Mouse (Mus musculus): ENCODE measurements around the gene Npc1l1.

The Npc1l1 gene

DNA sequence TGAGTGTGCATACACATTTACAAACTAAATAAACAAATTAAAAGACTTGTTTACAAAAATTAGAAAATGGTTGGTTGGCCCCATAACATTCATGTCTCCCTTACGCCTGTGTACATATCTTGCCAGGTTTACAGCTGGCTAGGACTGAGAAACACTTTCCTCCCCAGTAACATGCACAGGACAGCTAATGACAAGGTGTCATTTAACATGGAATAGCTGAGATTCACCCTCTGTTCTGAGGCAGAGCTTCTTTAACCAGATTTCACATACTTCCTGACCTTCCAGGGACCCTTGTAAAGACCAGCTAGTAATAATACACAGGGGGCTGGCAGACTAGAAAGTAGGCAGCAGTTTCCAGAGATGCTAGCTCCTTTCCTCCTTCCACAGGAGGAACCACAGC, 21.8 kb downstream of the Npc1l1 start:
- in situ Hi-C loops (cut with MboI, MseI): no loop called here

GRCm38 (mm10) chr11:6207090-6207489, 22.9 kb downstream of the Npc1l1 start:
- in situ Hi-C loops (cut with MboI, MseI): no loop called here

DNA sequence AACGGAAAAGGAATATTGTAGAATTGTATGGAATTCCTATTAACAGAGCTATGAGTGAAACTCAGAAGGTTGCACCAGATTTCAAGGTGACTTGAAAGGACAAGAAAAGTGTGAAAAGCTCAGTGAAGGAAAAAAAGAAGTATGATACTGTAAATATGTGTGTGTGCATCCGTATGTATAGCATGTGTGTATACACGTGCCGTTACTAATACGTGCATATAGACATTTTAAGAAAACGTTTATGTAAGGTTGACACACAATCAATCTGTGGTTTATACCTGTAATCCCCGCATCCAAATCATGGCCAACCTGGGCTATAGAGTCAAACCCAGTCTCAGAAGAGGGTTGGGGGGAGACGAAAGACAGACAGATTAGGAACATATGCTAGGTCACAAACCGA, 29.4 kb downstream of the Npc1l1 start:
- in situ Hi-C loops (cut with MboI, MseI): loop anchor here (5.0 kb wide), 1 partner anchor 62 kb away; no protein-coding TSS in a partner anchor

DNA sequence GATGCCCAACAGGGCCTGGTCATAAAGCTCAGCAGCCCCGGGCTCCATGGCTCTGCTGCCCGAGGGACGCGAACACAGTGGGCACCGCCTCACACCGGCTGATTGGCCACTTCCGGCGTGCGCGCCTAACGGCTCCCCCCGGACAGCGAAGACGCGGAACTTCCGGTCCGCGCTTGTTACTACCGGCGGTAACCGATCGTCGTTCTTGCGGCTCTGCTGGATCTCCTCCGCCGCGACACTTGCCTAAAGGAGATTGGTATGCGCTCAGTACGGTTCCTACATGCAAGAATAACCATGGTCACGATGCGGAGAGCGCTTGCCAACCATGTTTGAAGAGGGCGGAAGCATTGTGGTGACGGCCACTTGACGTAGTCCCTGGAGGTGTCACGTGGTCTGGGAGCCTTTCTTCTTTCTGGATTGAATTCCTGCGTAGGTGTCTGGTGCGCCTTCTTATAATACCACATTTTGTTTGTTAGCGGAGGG, 29.8 kb downstream of the Npc1l1 start, which contains the start of gene Nudcd3:
Nudcd3 (minus strand) TSS at position 329 of the 483 bp plus-strand sequence.
- in situ Hi-C loops (cut with MboI, MseI): loop anchor here (5.0 kb wide), 1 partner anchor 62 kb away; no protein-coding TSS in a partner anchor

DNA sequence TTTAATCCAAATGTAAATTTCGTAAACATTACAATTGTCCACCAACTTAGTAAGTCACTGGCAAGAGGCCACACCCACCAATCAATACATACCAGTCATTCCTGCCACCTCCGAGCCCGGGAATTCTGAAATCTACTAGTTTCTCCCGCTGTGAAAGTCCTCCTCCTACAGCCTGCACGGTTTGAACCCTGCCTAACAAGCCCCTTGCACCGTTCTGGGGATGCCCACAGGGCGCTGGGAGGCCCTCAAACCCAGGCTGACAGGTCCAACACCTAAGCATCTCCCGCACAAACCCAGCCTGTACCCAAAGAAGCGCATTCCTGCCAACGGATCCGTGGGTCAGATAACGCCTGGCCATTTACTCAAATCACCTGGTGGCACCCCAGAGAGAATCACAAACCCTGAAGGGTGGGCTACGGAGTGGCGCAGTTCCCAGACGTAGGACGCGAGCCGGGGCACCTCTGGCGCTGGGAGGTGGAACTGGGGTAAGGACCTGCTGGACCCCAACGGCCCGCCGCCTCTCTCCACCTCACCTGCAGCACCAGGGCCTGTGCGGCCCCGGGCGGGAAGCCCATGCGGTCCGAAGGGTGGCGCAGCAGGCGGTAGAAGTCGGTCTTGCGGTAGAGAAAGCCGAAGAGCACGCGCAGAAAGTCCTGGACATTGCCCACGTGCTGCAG, 30.4 kb downstream of the Npc1l1 start, which contains the start of gene A730071L15Rik:
A730071L15Rik (plus strand) TSS at position 620 of the 677 bp plus-strand sequence.
- in situ Hi-C loops (cut with MboI, MseI): loop anchor here (5.0 kb wide), 2 partner anchors 63 to 202 kb away; no protein-coding TSS in a partner anchor

DNA sequence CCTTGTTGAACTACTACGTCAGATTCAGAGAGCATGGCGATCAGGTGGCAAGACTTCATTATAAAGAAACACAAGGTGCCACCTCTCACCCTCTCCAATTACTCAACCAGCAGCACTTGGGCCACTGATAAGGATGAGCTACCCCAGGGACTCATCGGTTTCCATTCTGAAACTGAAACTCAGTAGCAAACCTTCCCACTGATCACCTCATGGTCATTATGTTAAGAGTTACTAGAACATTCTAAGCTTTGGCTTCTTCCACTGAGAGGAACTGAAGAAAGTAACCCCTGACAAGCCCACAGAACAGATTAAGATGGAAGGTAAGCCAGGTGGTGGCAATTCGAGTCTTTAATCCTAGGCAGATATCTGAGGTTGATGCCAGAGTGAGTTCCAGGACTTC, 31.5 kb downstream of the Npc1l1 start:
- in situ Hi-C loops (cut with MboI, MseI): loop anchor here (5.0 kb wide), 1 partner anchor 201 kb away; no protein-coding TSS in a partner anchor

GRCm38 (mm10) chr11:6196780-6197179, 33.2 kb downstream of the Npc1l1 start:
- in situ Hi-C loops (cut with MboI, MseI): loop anchor here (5.0 kb wide), 1 partner anchor 199 kb away; no protein-coding TSS in a partner anchor

DNA sequence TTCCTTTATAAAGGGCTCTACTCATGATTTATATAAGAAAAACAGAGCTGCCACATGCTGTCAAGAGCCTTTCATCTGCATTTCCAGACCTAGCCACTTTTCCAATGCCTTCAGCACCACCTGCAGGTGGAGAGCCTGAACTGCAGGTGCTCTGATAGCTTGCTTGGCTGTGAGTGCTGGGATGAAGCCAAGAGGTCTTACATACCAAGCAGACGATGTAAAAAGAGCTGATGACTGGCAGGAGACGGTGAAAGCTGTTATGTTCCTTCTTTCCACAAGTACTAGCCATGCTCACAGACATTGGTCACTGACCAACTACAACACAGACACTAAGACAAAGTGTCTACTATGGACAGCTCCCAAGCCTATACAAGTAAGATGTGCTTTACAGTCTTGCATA, 42.1 kb downstream of the Npc1l1 start:
- in situ Hi-C loops (cut with MboI, MseI): no loop called here

DNA sequence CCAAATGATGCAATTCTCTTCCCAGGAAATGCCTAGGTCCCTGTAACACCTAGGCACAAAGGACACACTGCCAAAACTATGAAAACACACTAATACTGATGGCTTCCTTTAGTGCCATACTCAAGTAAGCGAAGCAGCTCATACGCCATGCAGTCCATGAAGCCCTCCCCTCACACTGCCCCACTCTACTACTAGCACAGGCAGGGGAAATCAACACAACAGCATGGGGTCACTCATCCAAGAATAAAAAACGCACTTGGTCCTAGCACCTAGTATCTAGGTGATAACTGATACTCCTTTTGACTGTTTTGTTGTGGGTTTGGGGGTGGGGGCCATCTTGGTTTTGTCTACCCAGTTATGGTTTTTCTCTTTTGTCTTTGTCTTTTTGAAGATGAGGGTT, 42.5 kb downstream of the Npc1l1 start:
- in situ Hi-C loops (cut with MboI, MseI): no loop called here

DNA sequence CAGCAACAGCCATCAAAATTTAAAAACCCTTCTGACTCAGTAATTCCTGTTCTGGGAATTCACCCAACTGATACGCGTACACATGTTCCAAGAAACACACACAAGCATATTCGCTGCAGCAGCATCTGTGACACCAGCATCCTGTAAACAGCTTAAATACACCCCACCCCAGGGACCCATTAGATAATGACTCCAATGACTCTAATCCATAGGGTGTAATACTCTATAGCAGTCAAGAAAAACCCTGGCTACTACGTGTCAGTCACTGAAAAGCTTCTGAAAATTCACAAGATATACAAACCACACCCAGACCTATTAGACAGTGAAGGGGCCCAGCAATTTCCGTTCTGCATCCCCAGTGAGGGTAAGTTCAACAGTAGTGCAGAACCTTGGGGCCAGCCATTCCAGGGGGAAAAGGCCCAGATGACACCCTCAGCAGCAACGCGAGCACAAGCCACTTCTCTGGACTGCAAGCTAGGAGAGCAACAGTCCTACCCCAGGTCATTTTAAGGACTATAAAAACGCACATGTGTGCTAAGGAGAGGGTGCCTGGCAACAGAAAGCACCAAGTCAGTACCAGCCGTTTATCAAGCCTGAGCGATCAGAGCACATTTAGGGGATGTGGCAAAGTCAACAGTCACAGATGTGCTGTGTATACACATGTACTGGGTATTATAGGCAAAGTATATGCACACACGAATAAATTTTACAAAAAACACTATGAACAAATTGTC, 45.6 kb downstream of the Npc1l1 start:
- in situ Hi-C loops (cut with MboI, MseI): no loop called here

DNA sequence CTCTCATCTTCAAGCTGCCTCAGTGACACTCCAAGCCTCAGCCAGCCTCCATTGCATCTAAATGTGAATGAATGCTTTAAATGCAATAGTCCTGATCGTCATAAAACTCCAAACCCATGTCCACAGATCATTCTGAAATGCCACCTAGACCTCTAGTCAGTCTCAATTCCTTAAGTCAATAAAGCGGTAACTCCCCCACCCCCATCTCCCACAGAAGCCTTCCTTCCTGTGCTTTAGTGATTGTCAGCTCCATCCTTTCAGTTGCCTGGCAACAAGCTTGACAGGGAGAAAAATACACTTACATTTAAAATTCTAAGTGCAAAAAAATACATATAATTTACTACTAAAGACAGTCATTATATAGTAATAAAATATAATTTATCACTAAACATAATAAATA, 46.7 kb downstream of the Npc1l1 start:
- in situ Hi-C loops (cut with MboI, MseI): no loop called here

DNA sequence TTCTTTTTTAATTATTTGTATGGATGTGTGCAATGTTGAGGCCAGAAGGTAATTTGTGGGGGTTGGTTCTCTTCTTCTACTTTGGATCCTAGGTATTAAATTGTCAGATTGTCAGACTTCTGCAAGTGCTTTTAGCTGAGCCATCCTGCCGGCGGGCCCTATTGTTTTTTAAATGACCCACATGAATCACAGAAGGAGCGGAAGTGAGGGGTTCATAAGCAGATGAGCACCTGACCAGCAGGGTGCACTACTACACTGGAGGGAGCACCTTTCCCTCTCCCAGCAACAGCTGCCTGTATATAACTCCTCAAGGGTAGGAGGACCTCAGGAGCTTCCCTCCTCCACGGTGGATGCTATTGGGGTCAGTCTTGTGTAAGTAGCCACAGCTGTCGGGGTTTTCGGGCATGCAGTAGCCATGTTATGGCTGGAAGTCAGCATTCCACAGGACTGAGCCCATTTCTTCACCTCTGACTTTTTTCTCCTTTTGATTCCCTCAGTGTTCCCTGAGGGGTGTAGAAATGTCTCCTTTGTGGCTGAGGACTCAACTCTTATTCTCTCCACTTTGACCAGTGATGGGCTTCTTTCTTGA, 49.0 kb downstream of the Npc1l1 start:
- in situ Hi-C loops (cut with MboI, MseI): no loop called here

DNA sequence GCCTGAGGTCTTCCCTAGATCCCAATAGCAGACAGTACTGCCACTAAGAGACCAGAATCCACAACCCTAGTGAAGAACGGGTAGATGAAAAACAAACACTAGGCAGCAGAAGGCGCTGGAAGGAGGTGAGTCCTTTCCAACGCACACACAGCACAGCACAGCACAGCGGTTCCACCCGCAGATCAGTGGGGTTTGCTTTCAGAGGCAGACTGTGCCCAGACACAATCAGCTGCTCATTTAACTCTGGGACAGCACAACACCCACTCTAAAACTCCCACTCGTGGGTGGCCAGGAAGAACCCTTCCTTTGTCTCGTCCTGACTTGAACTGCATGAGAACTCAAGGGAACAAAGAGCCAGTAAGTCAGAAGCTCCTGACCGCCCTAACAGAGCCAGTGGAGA, 50.7 kb downstream of the Npc1l1 start:
- in situ Hi-C loops (cut with MboI, MseI): no loop called here

- in situ Hi-C loops (cut with MboI, MseI): no loop called here
These were observed 51.2 kb downstream of the Npc1l1 start for GRCm38 (mm10) chr11:6178673-6179166.

- in situ Hi-C loops (cut with MboI, MseI): no loop called here
These were observed 52.0 kb downstream of the Npc1l1 start for GRCm38 (mm10) chr11:6177781-6178420.

DNA sequence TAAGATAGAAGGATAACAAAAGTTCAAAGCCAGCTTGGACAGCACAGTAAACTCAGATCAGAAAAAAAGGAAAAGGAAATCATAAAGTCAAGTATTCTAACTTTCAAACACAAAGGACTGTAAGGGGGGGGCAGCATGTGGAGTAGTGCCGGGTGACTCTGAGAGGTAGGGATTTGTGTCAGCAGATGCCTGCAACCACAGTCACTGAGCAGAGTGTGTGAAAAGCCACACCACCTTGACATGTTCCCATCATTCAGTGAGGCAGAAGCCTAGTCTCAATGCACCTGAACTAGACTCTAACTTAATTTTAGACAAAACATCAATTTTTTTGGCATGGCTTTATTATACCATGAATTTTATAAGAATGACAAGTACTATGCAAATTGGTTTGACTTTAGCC, 54.4 kb downstream of the Npc1l1 start:
- in situ Hi-C loops (cut with MboI, MseI): no loop called here

DNA sequence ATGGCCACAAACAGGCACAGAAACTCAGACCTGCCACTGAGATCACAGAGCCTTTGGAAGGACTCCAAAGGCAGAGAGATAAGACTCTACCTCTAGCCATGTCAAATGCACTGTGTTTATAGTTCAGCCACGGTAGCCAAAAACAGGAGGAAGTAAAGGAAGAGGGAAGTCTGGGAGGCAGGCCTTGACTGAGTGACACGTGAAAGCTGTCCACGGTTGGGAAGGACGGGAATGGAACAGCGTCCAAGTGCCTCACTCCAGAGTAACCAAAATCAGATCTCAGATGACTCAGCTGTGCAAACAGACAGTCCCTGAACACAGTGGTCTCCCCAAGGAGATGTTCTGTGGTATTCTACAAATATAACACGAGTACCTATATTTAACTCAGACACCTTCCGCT, 55.2 kb downstream of the Npc1l1 start:
- in situ Hi-C loops (cut with MboI, MseI): no loop called here

DNA sequence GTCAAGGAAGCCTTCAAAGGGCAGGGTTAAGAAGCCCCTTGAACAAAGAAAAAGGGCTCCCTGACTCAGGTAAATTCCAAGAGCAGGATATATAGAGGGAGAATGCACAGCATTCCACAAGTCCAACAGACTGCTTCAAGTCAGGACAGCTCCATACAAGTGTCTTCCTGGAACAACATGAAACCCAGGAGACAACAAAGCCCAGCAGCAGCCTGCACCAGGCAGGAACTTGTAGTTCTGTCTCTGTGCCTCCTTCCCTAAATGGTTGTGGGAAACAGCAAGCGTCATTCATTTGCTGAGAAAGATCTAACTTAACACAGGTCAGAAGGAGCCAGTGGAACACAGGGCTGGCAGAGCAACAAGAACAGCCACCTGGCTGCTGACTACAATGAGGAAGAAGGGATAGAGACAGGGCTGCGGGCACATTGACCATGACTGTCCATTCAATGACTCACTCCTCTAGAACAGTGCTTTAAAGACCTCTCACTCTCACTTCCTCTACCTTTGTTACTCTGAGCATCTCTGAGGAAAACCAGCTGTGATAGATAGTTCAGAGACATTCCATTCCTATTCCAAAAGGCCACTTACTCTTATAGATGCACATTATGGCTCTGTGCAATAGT, 60.8 kb downstream of the Npc1l1 start:
- in situ Hi-C loops (cut with MboI, MseI): no loop called here

- in situ Hi-C loops (cut with MboI, MseI): no loop called here
These were observed 63.6 kb downstream of the Npc1l1 start for GRCm38 (mm10) chr11:6166351-6166750.

- in situ Hi-C loops (cut with MboI, MseI): no loop called here
These were observed 64.4 kb downstream of the Npc1l1 start for GRCm38 (mm10) chr11:6165391-6166081.

Measured in T-helper 1 cell (primary cell).